Mouse (Mus musculus) midbrain, embryonic 15.5 days (tissue): Measurements from ENCODE around the gene Gm26938. TPM values are rescaled to one million over a fixed set of nuclear protein-coding genes. Genes with fewer than 3 reads are reported as not detected.

Experiments
- ATAC-seq: fragments of 200-750 bp; cut with Nextera tagmentation; replicated peaks from 2 replicates; pipeline ENCODE4 v1.8.0; 2017; ENCODE audit warnings: moderate TSS enrichment
- H3K27ac ChIP-seq: fragments of 300-500 bp; sonication (generic); 2 replicates; pipeline ENCODE4 v1.5.1; 2015; ENCODE audit warnings: mild to moderate bottlenecking, inconsistent platforms
- H3K27me3 ChIP-seq: fragments of 300-500 bp; sonication (generic); replicated peaks from 2 replicates; pipeline ENCODE4 v1.6.1; 2015; ENCODE audit warnings: inconsistent platforms
- H3K36me3 ChIP-seq: fragments of 300-500 bp; sonication (generic); replicated peaks from 2 replicates; pipeline ENCODE4 v1.6.1; 2015; ENCODE audit warnings: inconsistent platforms
- H3K4me1 ChIP-seq: fragments of 300-500 bp; sonication (generic); 2 replicates; pipeline ENCODE4 v1.6.1; 2015; ENCODE audit warnings: inconsistent platforms
- H3K4me2 ChIP-seq: fragments of 300-500 bp; sonication (generic); 2 replicates; pipeline ENCODE4 v1.6.1; 2015; ENCODE audit warnings: inconsistent platforms, mild to moderate bottlenecking, moderate library complexity
- H3K4me3 ChIP-seq: fragments of 300-500 bp; sonication (generic); 2 replicates; pipeline ENCODE4 v1.5.1; 2015; ENCODE audit warnings: mild to moderate bottlenecking, inconsistent platforms
- H3K9ac ChIP-seq: fragments of 300-500 bp; sonication (generic); 2 replicates; pipeline ENCODE4 v1.6.1; 2015; ENCODE audit warnings: mild to moderate bottlenecking, inconsistent platforms
- H3K9me3 ChIP-seq: fragments of 300-500 bp; sonication (generic); 2 replicates; pipeline ENCODE4 v1.6.1; 2016; ENCODE audit warnings: inconsistent platforms
- whole genome bisulfite sequencing: fragments of 180-500 bp; shearing (Covaris S2); methylation state at CpG from one replicate; pipeline ENCODE4 v1.1.7; 2015; ENCODE audit warnings: mixed read lengths; 5-methylcytosine and 5-hydroxymethylcytosine counted together
- polyA plus RNA-seq: library from polyadenylated mRNA; unstranded; fragments of >200 nt; fragmentation: Nextera tagmentation; extraction: Ambion mirVana; gene quantifications from 2 replicates; pipeline ENCODE4 v1.2.1, GENCODE M21; 2015

The Gm26938 gene
- polyA plus RNA-seq, result not detected in 2 replicates

DNA sequence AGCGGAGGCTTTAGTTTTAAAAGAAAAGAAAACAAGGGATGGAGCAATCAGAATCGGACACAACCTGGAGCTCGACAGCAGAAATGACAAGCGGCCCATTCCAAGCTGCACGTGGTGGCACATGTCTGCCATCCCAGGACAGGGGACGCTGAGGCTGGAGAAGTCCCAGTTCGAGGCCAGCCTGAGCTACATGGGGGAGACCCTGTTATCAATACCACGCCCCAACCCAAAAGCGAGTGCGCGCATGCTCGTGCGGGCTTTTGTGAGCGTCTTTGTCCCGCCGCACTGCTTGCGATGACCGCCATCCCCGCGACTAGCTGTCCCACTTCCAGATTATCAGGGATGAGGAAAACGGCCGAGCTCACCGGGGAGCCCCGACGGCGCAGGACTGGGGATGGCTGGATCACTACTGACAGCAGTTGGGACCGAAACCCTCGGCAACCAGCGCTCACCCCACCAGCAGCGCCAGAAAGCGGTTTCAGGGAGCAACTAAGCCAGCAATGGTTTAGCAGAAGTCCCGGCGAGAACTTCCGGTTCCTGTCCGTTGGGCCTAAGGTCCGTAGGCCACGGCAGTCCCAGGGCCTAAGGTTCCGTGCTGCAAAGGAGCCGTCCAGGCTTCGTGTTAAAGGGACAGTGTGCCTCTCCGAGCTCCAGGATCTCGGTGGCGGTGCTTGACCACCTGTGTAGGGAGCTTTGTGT lies at the start of gene Gm26938, which contains the start of gene Psmg3:
Gene Gm26938 (minus strand): TSS at position 51 of the 699 bp plus-strand sequence.
Gene Psmg3 (minus strand): TSS at position 529 of the 699 bp plus-strand sequence.
- WGBS, result under 1% methylated on average over 43 of the region's 43 CpGs

DNA sequence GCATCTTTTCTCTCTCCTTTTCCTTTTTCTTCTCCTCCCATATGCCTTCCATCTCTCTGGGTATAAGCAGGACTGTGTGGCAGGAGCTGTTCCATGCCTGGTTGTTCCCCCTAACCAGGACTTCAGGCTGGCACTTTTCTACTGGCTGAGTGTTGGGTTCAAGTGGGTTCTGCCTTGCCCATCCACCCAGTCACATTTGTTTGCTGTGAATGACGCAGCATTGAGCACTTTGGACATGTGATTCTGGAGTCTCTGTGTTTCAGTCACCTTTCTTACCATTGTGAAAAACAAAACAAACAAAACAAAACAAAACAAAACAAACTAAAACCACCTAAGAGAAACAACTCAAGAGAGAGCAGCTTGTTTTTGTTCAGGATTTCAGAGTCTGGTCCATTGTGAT lies 45.3 kb upstream of the Gm26938 start:
- H3K4me1 ChIP-seq, result no peaks in the 10 kb centered on the region
- no peaks in the 10 kb centered on the region for H3K9me3 ChIP-seq
- 85% methylated on average over 1 of the region's 1 CpGs for WGBS
- H3K36me3 ChIP-seq, result no peaks in the 10 kb centered on the region
- ATAC-seq, result no peak
- no peak overlapping the region for H3K4me2 ChIP-seq
- H3K9ac ChIP-seq, result no peak overlapping the region
- no peaks in the 10 kb centered on the region for H3K27me3 ChIP-seq
- H3K27ac ChIP-seq, result no peak overlapping the region
- H3K4me3 ChIP-seq, result no peak overlapping the region

More for the DNA sequence above, at the start of gene Gm26938, which contains the start of gene Psmg3:
- peak within 1 kb of the TSS; percentile 83 for H3K27ac ChIP-seq
- H3K9me3 ChIP-seq, result no peaks in the 10 kb centered on the region
- no peaks in the 10 kb centered on the region for H3K27me3 ChIP-seq
- peaks cover 3% of the 10 kb centered on the region; the same call in 1 of the 2 replicates for H3K36me3 ChIP-seq
- peaks cover 18% of the 10 kb centered on the region for H3K4me1 ChIP-seq
- H3K4me2 ChIP-seq, result peak within 1 kb of the TSS; percentile 93
- peak within 1 kb of the TSS; percentile 83 for H3K9ac ChIP-seq
- ATAC-seq, result peak; percentile 88
- H3K4me3 ChIP-seq, result peak within 1 kb of the TSS; percentile 83

DNA sequence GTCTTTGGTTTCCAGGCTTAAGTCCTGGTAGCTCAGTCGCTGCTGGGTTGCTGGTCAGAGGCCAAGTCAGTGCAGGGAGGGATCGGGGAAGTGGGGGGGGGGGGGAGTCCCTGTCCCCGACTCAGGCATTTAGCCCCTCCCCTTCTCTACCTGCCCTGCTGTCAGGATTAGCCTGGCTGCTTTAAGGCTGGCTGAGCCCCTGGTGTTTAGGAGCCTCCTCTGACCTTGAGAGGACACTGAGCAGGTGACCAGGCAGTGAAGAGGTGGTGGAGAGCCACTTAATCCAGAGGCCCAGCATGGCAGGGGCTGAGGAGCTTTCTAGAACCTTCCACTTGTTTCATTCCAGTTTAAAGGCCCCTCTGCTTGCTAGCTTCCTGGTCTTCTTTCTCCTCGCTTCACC lies 44.7 kb upstream of the Gm26938 start:
- H3K9ac ChIP-seq, result no peak overlapping the region
- no peak overlapping the region for H3K4me3 ChIP-seq
- ATAC-seq, result no peak
- no peaks in the 10 kb centered on the region for H3K27me3 ChIP-seq
- no peak overlapping the region for H3K27ac ChIP-seq
- H3K36me3 ChIP-seq, result no peaks in the 10 kb centered on the region
- no peak overlapping the region for H3K4me2 ChIP-seq
- 13% methylated on average over 4 of the region's 4 CpGs for WGBS
- no peaks in the 10 kb centered on the region for H3K4me1 ChIP-seq
- no peaks in the 10 kb centered on the region for H3K9me3 ChIP-seq

DNA sequence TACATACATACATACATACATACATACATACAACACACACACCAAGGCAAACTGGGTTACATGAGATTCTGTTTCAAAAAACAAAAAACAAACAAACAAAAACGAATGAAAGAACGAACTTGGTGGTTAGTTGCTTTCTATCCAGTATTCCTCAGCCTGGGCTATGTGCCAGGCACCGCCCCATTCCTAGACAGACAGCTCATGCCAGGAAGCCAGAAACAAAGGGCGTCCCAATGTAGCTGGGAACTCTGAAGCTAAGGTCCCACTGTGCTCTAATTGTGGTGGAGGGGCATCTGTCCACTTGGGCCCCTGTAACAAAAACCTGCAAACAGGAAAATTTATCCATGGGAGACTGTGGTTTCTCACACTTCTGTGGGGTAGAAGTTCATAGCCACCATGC lies 36.6 kb upstream of the Gm26938 start:
- Histone ChIP-seq H3K4me3 (no peak overlapping the region), H3K27ac (no peak overlapping the region)
- no peak for ATAC-seq

DNA sequence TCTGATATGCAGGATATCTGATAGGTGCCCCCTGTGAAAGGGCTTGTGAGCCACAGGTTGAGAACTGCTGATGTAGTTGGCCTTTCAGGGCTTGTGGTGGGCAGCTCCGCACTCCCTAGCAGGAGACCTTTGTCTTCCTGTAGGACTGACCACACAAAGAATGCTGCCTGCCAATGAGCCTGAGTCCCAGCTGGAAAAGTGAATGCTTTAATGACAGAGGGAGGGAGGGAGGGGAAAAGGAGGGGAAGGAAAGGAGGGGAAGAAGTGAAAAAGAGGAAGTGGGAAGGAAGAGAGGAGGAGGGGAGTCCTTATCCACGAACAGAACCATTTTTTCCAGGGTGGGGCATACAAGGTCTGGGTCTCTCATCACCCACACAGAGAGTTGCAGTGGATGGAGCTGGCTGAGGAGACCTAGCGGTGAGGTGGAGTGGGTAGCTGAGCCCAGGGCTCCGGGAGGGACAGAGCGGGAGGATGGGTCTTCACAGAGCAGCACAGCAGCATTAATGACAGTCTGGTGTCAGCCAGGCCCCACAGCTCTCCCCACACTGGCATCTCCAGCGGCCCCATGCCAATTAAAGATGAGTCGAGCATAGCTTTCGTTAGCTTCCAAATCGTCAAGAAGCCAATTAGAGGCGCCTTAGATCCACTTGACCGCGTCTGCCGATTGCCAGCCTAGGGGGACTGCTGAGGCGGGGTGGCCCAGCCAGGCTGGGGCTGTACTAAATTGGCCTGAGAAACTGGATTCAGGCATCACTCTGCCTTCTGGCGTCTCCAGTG lies 34.3 kb upstream of the Gm26938 start:
- Histone ChIP-seq H3K27me3 (no peaks in the 10 kb centered on the region), H3K9ac (no peak overlapping the region), H3K4me3 (no peak overlapping the region), H3K4me1 (peaks cover 10% of the 10 kb centered on the region), H3K27ac (peak overlapping the region; percentile 60; the same call in 1 of the 2 replicates), H3K36me3 (no peaks in the 10 kb centered on the region), H3K9me3 (no peaks in the 10 kb centered on the region), H3K4me2 (peak overlapping the region; percentile 10; the same call in 1 of the 2 replicates)
- peak; percentile 74; the same call in 1 of the 2 replicates for ATAC-seq
- 22% methylated on average over 15 of the region's 15 CpGs for WGBS

More for the DNA sequence above, 36.6 kb upstream of the Gm26938 start:
- Histone ChIP-seq H3K36me3 (no peaks in the 10 kb centered on the region), H3K27me3 (no peaks in the 10 kb centered on the region), H3K9me3 (no peaks in the 10 kb centered on the region), H3K9ac (no peak overlapping the region), H3K4me2 (no peak overlapping the region), H3K4me1 (peaks cover 10% of the 10 kb centered on the region)
- 49% methylated on average over 4 of the region's 4 CpGs for WGBS

DNA sequence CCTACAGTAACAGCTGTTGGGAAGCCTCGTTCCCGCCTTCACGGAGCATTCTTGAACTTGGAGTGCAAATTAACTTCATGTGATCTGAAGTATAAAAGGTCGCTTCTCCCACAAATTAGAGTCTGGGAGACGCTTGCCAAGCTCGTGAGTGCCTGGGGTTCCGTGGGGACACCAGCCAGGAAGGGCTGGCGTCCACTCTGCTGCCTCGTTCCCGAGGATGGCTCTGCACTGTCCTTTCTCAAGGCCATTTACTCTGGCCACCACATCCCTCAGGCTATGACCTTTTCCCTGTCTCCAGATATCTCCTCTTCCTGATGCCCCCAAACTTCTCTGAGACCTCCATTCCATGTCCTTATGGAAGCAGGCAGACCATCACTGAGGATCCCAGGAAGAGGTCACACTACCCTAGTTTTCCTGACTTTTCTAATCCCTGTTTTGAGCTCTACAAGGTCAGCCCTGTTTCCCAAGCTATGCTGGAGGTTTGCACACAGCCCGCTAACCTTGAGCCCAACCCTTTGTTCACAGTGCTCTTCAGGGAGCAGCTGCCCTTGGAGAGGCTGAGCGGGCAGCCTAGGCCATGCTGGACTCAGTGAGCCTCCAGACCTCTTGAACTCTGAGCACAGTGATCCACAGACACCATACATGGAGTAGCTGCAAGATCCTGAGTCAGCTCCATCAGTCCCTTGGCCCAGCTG lies 23.6 kb upstream of the Gm26938 start:
- WGBS, result 73% methylated on average over 12 of the region's 12 CpGs
- no peak overlapping the region for H3K9ac ChIP-seq

DNA sequence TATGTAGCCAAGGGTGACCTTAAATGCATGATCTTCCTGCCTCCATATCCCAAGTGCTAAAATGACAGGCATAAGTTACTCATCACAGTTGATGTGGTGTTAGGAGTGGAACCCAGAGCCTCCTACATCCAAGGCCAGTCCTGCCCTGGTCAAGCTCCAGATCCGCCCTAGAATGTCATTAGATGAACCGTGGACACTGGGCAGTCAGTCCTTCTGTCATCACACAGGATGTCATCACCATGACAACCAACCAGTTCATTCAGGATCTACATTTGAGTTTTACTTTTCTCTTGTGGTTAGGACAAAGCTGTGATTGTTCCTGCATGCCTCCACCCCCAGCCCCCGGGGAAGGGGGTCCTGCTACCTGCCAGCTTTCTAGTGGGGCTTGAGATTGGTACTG lies 12.9 kb upstream of the Gm26938 start:
- Histone ChIP-seq H3K9ac (no peak overlapping the region), H3K27ac (no peak overlapping the region), H3K27me3 (no peaks in the 10 kb centered on the region), H3K9me3 (no peaks in the 10 kb centered on the region), H3K4me1 (peaks cover 3% of the 10 kb centered on the region; the same call in 1 of the 2 replicates), H3K4me3 (no peak overlapping the region), H3K4me2 (no peak overlapping the region), H3K36me3 (no peaks in the 10 kb centered on the region)
- no peak for ATAC-seq
- whole genome bisulfite sequencing, result 32% methylated on average over 3 of the region's 3 CpGs

More for the DNA sequence above, 23.6 kb upstream of the Gm26938 start:
- H3K36me3 ChIP-seq, result no peaks in the 10 kb centered on the region
- no peaks in the 10 kb centered on the region for H3K9me3 ChIP-seq
- ATAC-seq, result no peak
- H3K27ac ChIP-seq, result no peak overlapping the region
- no peaks in the 10 kb centered on the region for H3K27me3 ChIP-seq
- no peak overlapping the region for H3K4me2 ChIP-seq
- no peak overlapping the region for H3K4me3 ChIP-seq
- H3K4me1 ChIP-seq, result 0 out of 2 replicates have a peak, but pooled peaks cover 4% of the 10 kb centered on the region

DNA sequence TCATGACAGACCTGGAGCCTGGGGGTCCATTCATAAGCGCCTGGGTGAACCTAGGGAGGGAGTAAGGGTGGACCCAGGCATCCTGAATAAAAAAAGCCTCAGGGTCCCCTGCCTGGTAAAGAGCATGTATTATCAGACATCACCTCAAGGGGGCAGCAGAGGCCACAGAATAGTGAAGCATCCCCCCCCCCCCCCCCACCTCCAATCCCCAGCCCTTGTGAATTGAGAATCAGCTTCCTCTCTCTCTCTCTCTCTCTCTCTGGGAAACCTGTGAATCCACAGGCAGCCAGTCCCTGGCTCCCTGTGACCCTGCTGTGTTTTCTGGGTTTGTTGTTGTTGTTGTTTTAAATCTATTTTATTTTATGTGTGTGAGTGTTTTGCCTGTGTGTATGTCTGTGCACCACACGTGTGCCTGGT lies 12.3 kb upstream of the Gm26938 start:
- Histone ChIP-seq H3K9me3 (no peaks in the 10 kb centered on the region), H3K4me3 (no peak overlapping the region), H3K36me3 (no peaks in the 10 kb centered on the region), H3K4me1 (peaks cover 3% of the 10 kb centered on the region; the same call in 1 of the 2 replicates), H3K27me3 (no peaks in the 10 kb centered on the region), H3K27ac (no peak overlapping the region), H3K9ac (no peak overlapping the region), H3K4me2 (no peak overlapping the region)
- 14% methylated on average over 2 of the region's 2 CpGs for WGBS
- peak; percentile 39; the same call in 1 of the 2 replicates for ATAC-seq

DNA sequence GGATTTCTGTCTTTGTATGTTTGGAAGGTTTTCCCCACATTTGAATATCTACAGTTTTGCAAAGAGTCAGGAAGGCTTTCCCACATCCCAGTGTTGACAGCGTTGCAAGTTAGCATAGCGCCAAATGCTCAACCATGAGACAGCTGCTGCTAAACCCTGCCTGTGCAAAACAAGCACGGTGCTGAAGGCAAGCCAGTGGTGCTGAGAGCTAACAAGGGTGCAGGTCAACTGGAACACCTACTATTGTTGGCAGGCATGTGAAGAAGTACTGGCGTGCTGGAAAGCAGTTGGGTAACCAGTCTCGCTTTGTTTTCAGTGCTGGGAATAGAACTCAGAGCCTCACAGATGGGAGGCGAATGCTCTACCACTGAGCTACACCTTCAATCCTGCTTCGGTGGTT lies 9.5 kb upstream of the Gm26938 start:
- WGBS, result 87% methylated on average over 7 of the region's 7 CpGs
- Histone ChIP-seq H3K27me3 (no peaks in the 10 kb centered on the region), H3K27ac (no peak overlapping the region)

DNA sequence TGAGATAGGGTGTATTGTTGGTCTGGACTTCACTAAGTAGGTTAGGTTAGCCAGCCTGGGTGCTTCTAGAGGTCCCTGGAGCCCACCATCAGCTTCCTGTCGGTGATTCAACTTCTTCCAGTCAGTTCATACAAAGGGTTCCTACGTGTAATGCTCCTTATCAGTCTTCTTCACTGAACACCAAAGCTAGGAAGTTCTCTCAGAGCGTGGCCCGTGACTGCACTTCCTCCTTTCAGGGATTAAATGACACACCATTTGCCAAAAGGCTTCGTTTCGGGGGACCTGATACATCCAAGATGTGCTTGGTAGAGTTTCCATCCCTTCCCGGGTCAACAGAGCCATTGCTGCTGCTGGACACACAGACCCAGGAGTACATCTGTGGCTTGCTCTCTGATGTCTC lies 5.9 kb upstream of the Gm26938 start:
- Histone ChIP-seq H3K27me3 (no peaks in the 10 kb centered on the region), H3K36me3 (no peaks in the 10 kb centered on the region), H3K4me2 (no peak overlapping the region), H3K9ac (no peak overlapping the region), H3K27ac (no peak overlapping the region), H3K4me1 (no peaks in the 10 kb centered on the region), H3K9me3 (no peaks in the 10 kb centered on the region), H3K4me3 (no peak overlapping the region)
- no peak for ATAC-seq
- WGBS, result 81% methylated on average over 7 of the region's 7 CpGs

More for the DNA sequence above, 9.5 kb upstream of the Gm26938 start:
- no peak for ATAC-seq
- no peak overlapping the region for H3K9ac ChIP-seq
- no peaks in the 10 kb centered on the region for H3K36me3 ChIP-seq
- H3K4me3 ChIP-seq, result no peak overlapping the region
- H3K4me1 ChIP-seq, result peaks cover 3% of the 10 kb centered on the region; the same call in 1 of the 2 replicates
- H3K4me2 ChIP-seq, result no peak overlapping the region
- H3K9me3 ChIP-seq, result no peaks in the 10 kb centered on the region

DNA sequence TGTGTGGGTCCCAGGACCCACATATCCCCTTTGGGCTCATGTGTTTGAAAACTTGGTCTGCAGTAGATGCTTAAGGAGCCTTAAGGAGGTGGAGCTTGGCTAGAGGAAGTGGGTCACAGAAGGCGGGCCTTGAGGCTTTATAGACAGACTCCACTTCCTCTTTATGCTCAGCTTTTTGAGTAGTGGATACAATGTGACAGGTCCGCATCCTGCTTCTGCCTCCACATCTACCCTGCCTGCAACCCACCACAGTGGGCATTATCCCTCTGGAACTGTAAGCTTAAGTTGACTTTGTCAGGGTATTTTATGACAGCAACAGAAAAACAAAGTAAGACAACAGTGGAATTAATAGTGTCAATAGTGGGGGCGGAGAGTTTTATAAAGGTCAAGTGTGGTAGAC lies 4.5 kb upstream of the Gm26938 start:
- WGBS, result 89% methylated on average over 3 of the region's 3 CpGs
- Histone ChIP-seq H3K27ac (no peak overlapping the region), H3K9me3 (no peaks in the 10 kb centered on the region), H3K4me1 (peaks cover 5% of the 10 kb centered on the region), H3K27me3 (no peaks in the 10 kb centered on the region), H3K36me3 (no peaks in the 10 kb centered on the region), H3K9ac (no peak overlapping the region), H3K4me3 (no peak overlapping the region), H3K4me2 (no peak overlapping the region)
- no peak for ATAC-seq

DNA sequence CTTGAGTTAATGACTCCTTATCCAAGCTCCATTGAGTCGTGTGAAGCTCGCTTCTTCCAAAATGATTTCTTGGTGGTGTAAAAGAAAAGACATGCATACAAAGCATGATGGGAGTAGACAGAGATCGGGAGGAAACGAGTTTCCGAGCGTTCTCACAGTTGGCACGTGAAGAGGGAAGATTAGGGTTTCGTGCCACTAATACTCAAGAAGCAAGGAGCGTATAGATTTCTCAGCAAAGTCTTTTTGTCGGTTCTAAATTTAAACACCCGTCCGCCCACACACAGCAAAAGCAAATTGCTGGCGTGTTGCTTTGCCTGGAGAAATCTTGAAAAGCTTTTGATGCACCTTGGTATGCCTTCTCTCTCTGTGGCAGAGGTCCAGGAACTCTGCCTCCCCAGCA lies 3.2 kb upstream of the Gm26938 start:
- no peaks in the 10 kb centered on the region for H3K9me3 ChIP-seq
- H3K27ac ChIP-seq, result no peak overlapping the region
- no peak overlapping the region for H3K4me2 ChIP-seq
- H3K9ac ChIP-seq, result no peak overlapping the region
- H3K36me3 ChIP-seq, result no peaks in the 10 kb centered on the region
- ATAC-seq, result no peak
- no peak overlapping the region for H3K4me3 ChIP-seq
- 81% methylated on average over 13 of the region's 13 CpGs for WGBS
- H3K4me1 ChIP-seq, result peaks cover 17% of the 10 kb centered on the region
- H3K27me3 ChIP-seq, result no peaks in the 10 kb centered on the region
